Mouse (Mus musculus) forebrain, embryonic 12.5 days (tissue): Measurements from ENCODE around the gene Kif14. TPM values are rescaled to one million over a fixed set of nuclear protein-coding genes. Genes with fewer than 3 reads are reported as not detected.
"Not testable (repeated sequence)": the region's sequence is repeated elsewhere in the genome, so short reads cannot be mapped to it uniquely, and the experiment has no call there.

Source experiments
- ATAC-seq: fragments of 200-750 bp; cut with Nextera tagmentation; 2 replicates; pipeline ENCODE4 v1.8.0; 2017; ENCODE audit warnings: moderate TSS enrichment; ENCODE audit not compliant: low FRiP score
- H3K27ac ChIP-seq: fragments of 300-500 bp; sonication (generic); 2 replicates; pipeline ENCODE4 v1.5.1; 2016; ENCODE audit warnings: mild to moderate bottlenecking
- H3K27me3 ChIP-seq: fragments of 300-500 bp; sonication (generic); 2 replicates; pipeline ENCODE4 v1.6.1; 2016; ENCODE audit warnings: mild to moderate bottlenecking
- H3K36me3 ChIP-seq: fragments of 300-500 bp; sonication (generic); replicated peaks from 2 replicates; pipeline ENCODE4 v1.6.1; 2016; ENCODE audit warnings: mild to moderate bottlenecking
- H3K4me1 ChIP-seq: fragments of 300-500 bp; sonication (generic); 2 replicates; pipeline ENCODE4 v1.6.1; 2016
- H3K4me2 ChIP-seq: fragments of 300-500 bp; sonication (generic); 2 replicates; pipeline ENCODE4 v1.6.1; 2016; ENCODE audit warnings: mild to moderate bottlenecking, moderate library complexity
- H3K4me3 ChIP-seq: fragments of 300-500 bp; sonication (generic); replicated peaks from 2 replicates; pipeline ENCODE4 v1.5.1; 2016; ENCODE audit warnings: mild to moderate bottlenecking
- H3K9ac ChIP-seq: fragments of 300-500 bp; sonication (generic); 2 replicates; pipeline ENCODE4 v1.6.1; 2016; ENCODE audit warnings: mild to moderate bottlenecking
- H3K9me3 ChIP-seq: fragments of 300-500 bp; sonication (generic); 2 replicates; pipeline ENCODE4 v1.6.1; 2016
- WGBS: fragments of 180-500 bp; shearing (Covaris S2); methylation state at CpG from one replicate; pipeline ENCODE4 v1.1.7; 2016; 5-methylcytosine and 5-hydroxymethylcytosine counted together
- polyA plus RNA-seq: library from polyadenylated mRNA; unstranded; fragments of >200 nt; fragmentation: Nextera tagmentation; extraction: Ambion mirVana; gene quantifications from 2 replicates; pipeline ENCODE4 v1.2.1, GENCODE M21; 2016

Gene Kif14
- polyA plus RNA-seq, 1 experiment from 2014 or later = 10.2 TPM

DNA sequence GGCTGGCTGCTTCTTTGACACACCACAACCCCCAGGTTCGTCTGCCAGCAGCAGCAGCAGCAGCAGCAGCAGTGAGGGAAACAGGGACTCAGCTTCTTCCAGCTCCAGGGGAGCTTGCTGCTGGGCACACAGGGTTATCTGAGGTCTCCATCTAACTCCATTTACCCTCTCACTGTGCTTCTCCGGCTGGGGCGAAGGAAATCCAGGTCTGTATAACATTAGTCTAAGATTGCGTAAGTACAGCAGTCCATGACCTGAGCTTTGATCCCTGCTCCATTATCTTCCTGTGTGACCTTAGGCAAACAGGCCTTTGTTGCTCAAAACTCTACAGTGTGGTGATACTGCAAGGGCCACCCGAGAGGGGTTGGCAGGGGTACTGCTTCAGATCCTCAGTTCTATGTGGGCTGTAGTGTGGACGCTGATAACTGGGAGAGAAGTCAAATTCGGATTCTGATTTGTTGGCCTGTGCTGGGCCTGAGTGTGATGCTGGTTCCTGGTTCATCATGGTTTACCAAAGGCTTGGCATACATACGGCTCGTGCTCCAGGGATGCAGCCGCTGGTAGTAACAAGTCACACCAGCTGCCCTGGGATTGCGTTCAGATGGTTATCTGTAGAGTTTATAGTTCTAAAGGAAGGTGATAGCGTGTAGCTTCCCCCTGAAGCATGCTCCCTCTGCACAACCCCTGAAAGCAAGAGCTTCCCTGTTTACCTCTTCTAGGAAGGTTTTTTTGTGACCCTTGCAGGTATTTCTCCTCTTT lies 75.7 kb downstream of the Kif14 start:
- H3K27me3 ChIP-seq = no peaks in the 10 kb centered on the region
- no peak for ATAC-seq
- H3K4me2 ChIP-seq = no peak overlapping the region
- no peaks in the 10 kb centered on the region for H3K4me1 ChIP-seq
- 85% methylated on average over 12 of the region's 12 CpGs for WGBS
- no peaks in the 10 kb centered on the region for H3K36me3 ChIP-seq
- H3K4me3 ChIP-seq = no peak overlapping the region
- no peak overlapping the region for H3K9ac ChIP-seq
- H3K27ac ChIP-seq = no peak overlapping the region
- H3K9me3 ChIP-seq = 0 out of 2 replicates have a peak, but pooled peaks cover 4% of the 10 kb centered on the region

DNA sequence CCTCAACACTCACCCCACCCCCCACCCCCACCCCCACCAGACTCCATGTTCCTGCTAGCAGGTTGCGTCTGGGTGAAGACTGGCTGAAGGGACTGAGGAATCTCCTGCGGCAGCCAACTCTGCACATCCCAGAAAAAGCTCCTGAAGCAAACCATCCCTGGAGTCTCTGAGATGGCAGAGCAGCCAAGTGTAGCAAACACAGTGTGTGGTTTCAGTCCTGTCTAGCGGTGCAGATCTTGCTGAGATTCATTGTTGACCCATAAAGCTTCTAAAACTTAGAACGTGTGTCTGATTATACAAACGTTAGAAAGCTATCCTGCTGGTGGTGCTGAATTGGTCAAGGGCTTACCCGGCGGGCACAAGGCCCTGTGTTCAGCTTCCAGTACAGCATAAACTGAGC lies 77.8 kb downstream of the Kif14 start:
- H3K4me2 ChIP-seq = no peak overlapping the region
- no peak overlapping the region for H3K27ac ChIP-seq
- H3K4me3 ChIP-seq = no peak overlapping the region
- H3K27me3 ChIP-seq = no peaks in the 10 kb centered on the region
- H3K4me1 ChIP-seq = no peaks in the 10 kb centered on the region
- no peak for ATAC-seq
- 65% methylated on average over 7 of the region's 7 CpGs for WGBS
- no peaks in the 10 kb centered on the region for H3K9me3 ChIP-seq
- no peaks in the 10 kb centered on the region for H3K36me3 ChIP-seq
- no peak overlapping the region for H3K9ac ChIP-seq

GRCm38 (mm10) chr1:136547068-136547467 lies 80.9 kb downstream of the Kif14 start:
- H3K4me2 ChIP-seq = no peak overlapping the region
- no peak for ATAC-seq
- no peak overlapping the region for H3K27ac ChIP-seq
- no peaks in the 10 kb centered on the region for H3K9me3 ChIP-seq
- H3K27me3 ChIP-seq = no peaks in the 10 kb centered on the region
- WGBS = 93% methylated on average over 2 of the region's 2 CpGs
- H3K4me3 ChIP-seq = no peak overlapping the region
- no peaks in the 10 kb centered on the region for H3K36me3 ChIP-seq
- H3K9ac ChIP-seq = no peak overlapping the region
- no peaks in the 10 kb centered on the region; the same call in 1 of the 2 replicates for H3K4me1 ChIP-seq

GRCm38 (mm10) chr1:136550285-136550684 lies 84.1 kb downstream of the Kif14 start:
- Histone ChIP-seq H3K4me2 (no peak overlapping the region), H3K4me3 (no peak overlapping the region), H3K27me3 (no peaks in the 10 kb centered on the region), H3K9me3 (no peaks in the 10 kb centered on the region), H3K27ac (no peak overlapping the region), H3K36me3 (no peaks in the 10 kb centered on the region), H3K4me1 (no peaks in the 10 kb centered on the region; the same call in 1 of the 2 replicates), H3K9ac (no peak overlapping the region)
- WGBS = 92% methylated on average over 6 of the region's 6 CpGs
- ATAC-seq = 0 out of 2 replicates have a peak, but pooled peaks have one; percentile 33

DNA sequence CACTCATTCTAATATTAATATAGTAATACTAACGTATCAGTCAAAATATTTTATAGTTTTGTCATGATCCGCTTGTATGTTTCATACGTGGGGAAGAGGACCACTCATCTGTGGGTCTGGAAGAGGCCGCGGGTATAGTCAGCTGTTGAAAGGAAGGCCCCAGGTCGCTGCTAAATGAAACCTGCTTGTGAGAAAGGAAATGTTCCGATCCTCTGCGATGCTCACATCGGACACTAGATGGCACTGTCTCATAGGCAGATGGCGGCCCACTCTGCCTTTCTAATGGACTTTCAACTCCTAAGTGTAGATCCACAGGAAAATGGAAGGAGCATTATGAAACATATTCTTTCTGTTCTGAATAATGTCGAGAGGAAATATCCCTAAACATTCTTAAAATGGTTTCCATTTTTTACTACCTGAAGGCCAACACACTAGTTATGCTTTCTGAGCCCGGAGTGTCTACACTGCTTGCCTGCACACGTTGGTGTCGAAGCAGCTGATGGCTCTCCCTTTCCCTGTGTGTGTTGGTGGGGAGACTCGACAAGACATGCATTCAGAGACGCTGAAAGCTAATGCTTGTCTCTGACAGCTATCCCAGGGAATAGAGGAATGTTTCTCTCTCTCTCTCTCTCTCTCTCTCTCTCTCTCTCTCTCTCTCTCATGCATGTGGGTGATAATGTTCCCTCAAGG lies 84.9 kb downstream of the Kif14 start:
- Histone ChIP-seq H3K27me3 (no peaks in the 10 kb centered on the region), H3K9me3 (no peaks in the 10 kb centered on the region), H3K4me3 (no peak overlapping the region), H3K4me2 (no peak overlapping the region), H3K27ac (no peak overlapping the region), H3K9ac (no peak overlapping the region), H3K4me1 (no peaks in the 10 kb centered on the region; the same call in 1 of the 2 replicates), H3K36me3 (no peaks in the 10 kb centered on the region)
- ATAC-seq = 0 out of 2 replicates have a peak, but pooled peaks have one; percentile 51
- 31% methylated on average over 16 of the region's 16 CpGs for WGBS

DNA sequence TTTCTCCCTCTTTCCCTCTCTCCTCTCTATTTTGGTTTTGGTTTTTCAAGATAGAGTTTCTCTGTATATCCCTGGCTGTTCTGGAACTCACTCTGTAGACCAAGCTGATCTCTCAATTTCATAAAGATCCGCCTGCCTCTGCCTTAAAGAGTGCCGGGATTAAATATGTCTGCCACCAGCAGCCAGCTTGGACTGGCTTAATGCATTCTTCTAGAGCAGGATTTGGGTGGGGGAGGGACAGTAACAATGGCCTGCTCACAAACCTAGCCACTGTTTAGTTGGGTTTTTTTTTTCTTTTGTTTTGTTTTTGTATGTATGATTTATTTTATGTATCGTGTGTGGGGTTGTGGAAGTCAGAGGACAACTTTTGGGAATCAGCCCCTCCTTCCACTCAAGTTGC lies 88.5 kb downstream of the Kif14 start:
- 82% methylated on average over 3 of the region's 3 CpGs for WGBS
- Histone ChIP-seq H3K9me3 (no peaks in the 10 kb centered on the region), H3K27me3 (no peaks in the 10 kb centered on the region), H3K9ac (no peak overlapping the region), H3K4me3 (no peak overlapping the region), H3K36me3 (no peaks in the 10 kb centered on the region), H3K4me2 (no peak overlapping the region), H3K27ac (no peak overlapping the region), H3K4me1 (no peaks in the 10 kb centered on the region; the same call in 1 of the 2 replicates)
- ATAC-seq = no peak

DNA sequence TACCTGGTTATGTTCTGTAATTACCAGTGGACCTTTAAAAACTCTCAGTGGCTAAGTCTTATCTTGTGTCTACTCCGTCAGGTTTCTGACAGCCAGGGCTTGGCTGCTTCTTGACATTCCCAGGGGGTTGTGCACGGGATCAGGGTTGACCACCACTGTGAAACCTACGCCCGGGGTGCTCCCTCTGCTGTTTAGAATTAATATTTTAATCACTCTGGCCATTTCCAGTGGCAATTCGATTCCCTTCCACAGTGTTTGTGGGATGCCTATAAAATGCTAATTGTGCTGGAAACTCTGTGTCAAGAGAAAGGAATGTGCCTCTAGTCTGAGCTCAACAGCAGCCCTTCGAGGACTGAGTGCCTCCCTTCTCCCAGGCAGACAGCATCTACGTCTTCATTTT lies 89.7 kb downstream of the Kif14 start:
- no peaks in the 10 kb centered on the region; the same call in 1 of the 2 replicates for H3K4me1 ChIP-seq
- no peak overlapping the region for H3K9ac ChIP-seq
- H3K4me3 ChIP-seq = no peak overlapping the region
- no peaks in the 10 kb centered on the region for H3K27me3 ChIP-seq
- no peak overlapping the region for H3K4me2 ChIP-seq
- H3K27ac ChIP-seq = no peak overlapping the region
- no peak for ATAC-seq
- 55% methylated on average over 7 of the region's 7 CpGs for WGBS
- no peaks in the 10 kb centered on the region for H3K9me3 ChIP-seq
- H3K36me3 ChIP-seq = no peaks in the 10 kb centered on the region

DNA sequence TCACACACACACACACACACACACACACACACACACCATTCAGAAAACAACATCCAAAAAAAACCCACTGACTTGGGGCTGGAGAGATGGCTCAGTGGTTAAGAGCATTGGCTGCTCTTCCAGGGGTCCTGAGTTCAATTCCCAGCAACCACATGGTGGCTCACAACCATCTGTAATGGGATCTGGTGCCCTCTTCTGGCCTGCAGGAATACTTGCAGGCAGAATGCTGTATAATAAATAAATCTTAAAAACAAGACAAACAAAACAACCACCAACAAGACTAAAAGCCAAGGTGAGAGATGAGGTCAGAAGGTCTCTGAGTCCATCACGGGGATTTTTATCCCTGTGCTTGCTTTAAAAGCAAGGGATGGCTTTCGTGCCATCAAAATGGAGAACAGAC lies 90.5 kb downstream of the Kif14 start:
- not testable (repeated sequence) for H3K4me3 ChIP-seq, ATAC-seq, H3K27ac ChIP-seq, H3K4me1 ChIP-seq, H3K9me3 ChIP-seq, H3K9ac ChIP-seq, H3K27me3 ChIP-seq, H3K36me3 ChIP-seq, H3K4me2 ChIP-seq
- 97% methylated on average over 2 of the region's 2 CpGs for WGBS

- Histone ChIP-seq H3K4me3 (no peak overlapping the region), H3K27me3 (no peaks in the 10 kb centered on the region), H3K27ac (no peak overlapping the region), H3K4me1 (no peaks in the 10 kb centered on the region), H3K4me2 (no peak overlapping the region), H3K9me3 (no peaks in the 10 kb centered on the region), H3K9ac (no peak overlapping the region), H3K36me3 (no peaks in the 10 kb centered on the region)
- ATAC-seq = no peak
- WGBS = 91% methylated on average over 12 of the region's 12 CpGs
These were observed 91.3 kb downstream of the Kif14 start for GRCm38 (mm10) chr1:136557436-136557835.

GRCm38 (mm10) chr1:136558762-136559161 lies 92.6 kb downstream of the Kif14 start:
- H3K4me3 ChIP-seq = no peak overlapping the region
- peaks cover 6% of the 10 kb centered on the region; the same call in 1 of the 2 replicates for H3K4me1 ChIP-seq
- no peaks in the 10 kb centered on the region for H3K9me3 ChIP-seq
- H3K4me2 ChIP-seq = no peak overlapping the region
- WGBS = 88% methylated on average over 5 of the region's 5 CpGs
- no peak for ATAC-seq
- no peaks in the 10 kb centered on the region for H3K36me3 ChIP-seq
- H3K27ac ChIP-seq = no peak overlapping the region
- H3K27me3 ChIP-seq = no peaks in the 10 kb centered on the region
- no peak overlapping the region for H3K9ac ChIP-seq

GRCm38 (mm10) chr1:136559284-136559683 lies 93.1 kb downstream of the Kif14 start:
- no peak for ATAC-seq
- no peak overlapping the region for H3K4me3 ChIP-seq
- 76% methylated on average over 5 of the region's 5 CpGs for WGBS

DNA sequence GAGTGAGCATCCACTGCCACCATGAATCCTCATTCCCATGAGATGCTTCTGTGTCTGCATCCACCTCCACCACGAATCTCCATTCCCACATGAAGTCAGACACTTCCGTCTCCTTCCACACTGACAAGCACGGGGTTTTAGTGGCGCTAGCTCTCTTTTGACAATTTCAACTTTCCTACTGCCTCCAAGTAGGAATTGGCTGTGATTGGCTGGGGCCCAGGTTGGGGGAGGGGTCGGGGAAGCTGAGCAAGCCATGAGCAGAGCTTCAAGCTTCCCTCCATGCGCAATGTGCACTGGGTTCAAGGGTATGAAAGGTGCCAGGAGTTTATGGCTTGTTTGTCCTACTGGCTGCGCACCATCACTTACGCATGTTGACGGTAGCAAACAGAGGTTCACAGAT lies 93.6 kb downstream of the Kif14 start:
- Histone ChIP-seq H3K27ac (no peak overlapping the region), H3K4me1 (peaks cover 6% of the 10 kb centered on the region; the same call in 1 of the 2 replicates), H3K36me3 (no peaks in the 10 kb centered on the region), H3K9ac (no peak overlapping the region), H3K4me2 (no peak overlapping the region), H3K4me3 (no peak overlapping the region), H3K27me3 (no peaks in the 10 kb centered on the region), H3K9me3 (no peaks in the 10 kb centered on the region)
- ATAC-seq = no peak
- WGBS = 90% methylated on average over 9 of the region's 9 CpGs

More at GRCm38 (mm10) chr1:136559284-136559683, 93.1 kb downstream of the Kif14 start:
- Histone ChIP-seq H3K4me2 (no peak overlapping the region), H3K36me3 (no peaks in the 10 kb centered on the region), H3K27me3 (no peaks in the 10 kb centered on the region), H3K27ac (no peak overlapping the region), H3K4me1 (peaks cover 6% of the 10 kb centered on the region; the same call in 1 of the 2 replicates), H3K9me3 (no peaks in the 10 kb centered on the region), H3K9ac (no peak overlapping the region)
